Mouse (Mus musculus): ENCODE results near the gene S1pr4.

DNA sequence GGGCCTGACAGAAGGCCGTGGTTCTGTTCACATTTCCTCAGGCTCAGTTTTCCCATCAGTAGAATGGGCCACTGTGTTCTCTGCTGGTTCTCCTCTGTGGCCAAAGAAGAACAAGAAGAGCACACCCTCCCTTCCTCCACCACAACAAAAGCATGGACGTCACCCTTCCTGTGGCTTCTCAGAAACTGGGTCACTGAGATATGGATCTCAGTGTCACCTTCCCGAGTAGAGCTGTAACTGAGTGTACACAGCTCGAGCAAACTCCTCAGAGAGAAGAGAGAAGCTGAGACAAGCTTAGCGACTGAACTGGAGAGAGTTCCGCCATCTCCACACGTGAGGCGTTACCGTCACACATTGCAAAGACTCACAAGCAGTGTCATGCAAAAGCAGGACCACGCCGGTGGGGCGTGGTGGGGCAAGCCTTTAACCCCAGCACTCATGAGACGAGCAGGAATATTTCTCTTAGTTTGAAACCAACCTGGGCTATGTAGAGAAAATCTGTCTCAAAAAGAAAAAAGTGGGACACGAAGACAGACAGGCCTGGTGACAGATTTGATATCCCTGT lies 10.4 kb upstream of the S1pr4 start:
- no peak for TF ChIP-seq POLR2A (IDR thresholded peaks at IDR 0.05; ENCODE audit: low read depth, low read length)
- TF ChIP-seq CTCF (IDR thresholded peaks at IDR 0.05; ENCODE audit: extremely low read depth, insufficient read length, insufficient replicate concordance, low read depth, low read length), result no peak
